Mouse (Mus musculus) spleen, postnatal 4 days (tissue): ENCODE measurements at regions not wholly inside any gene's neighbourhood (a gene's known extent, or its start where the extent isn't known, plus 50 kb on each side); places are given as distances from the start of the nearest gene placed in this dataset.

Experiments
- DNase-seq, 2 experiments: peaks; one replicate each; pipeline ENCODE4 v3.0.0; 2022; ENCODE audit warnings: low spot score in 2 of 2

DNA sequence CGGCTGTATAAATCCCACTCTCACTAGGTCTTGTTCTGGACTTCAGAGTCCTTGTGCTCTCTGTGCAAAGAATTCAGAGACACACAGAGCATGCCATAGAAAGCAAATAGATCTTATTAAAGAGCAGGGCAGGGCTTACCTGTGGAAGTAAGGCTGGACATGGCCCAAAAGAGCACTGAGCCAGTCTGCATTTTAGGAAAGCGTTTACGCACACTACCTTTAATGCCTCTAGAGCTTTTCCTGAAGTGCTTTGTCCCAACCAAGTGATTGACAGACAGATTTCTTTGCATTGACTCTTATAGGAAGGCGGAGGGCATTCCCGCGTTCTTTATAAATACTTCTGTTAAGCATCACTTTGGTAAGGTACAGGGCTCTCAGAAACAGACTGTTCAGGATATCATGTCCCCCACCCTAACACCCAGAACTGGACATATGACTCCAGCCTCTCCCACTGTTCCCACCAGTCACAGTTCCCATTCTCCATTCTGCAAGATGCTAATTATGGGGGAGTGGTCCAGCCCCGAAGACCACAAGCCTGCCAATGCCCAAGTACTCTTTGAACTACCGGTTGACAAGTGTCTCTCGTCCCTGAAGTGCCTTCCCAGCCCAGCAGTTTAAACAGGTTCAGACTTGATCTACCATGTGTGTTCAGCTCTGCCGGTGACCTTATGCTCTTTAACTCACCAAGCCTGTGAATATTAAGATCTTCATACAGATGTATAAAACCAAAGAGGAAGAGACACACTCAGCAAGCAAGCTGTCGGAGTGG is 369.7 kb downstream of the Etnk1 start:
- DNase-seq, result no peak

DNA sequence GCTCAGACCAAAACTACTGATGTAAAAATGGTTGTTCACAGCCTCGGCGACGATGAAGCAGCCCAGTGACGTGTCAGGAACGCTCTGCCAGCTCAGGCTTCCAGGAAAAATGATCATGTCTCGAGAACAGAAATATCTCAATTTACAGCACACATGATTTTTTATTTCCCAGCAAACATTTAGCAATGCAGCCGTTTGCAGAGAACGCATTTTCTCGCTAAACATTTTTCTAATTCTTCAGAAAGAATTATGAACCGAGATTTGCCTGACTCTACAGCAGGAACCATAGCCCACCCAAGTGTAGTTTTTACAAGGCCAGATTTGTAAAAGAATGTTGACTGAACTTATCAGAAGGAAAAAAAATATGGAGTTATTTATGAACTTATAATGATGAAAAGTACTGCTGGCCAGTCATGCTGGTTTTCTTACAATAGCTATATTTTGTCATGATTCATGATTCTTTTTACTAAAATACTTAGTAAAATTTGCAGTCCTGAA is 380.4 kb downstream of the Etnk1 start:
- peak in 1 of 2 experiments; percentile 39 for DNase-seq

DNA sequence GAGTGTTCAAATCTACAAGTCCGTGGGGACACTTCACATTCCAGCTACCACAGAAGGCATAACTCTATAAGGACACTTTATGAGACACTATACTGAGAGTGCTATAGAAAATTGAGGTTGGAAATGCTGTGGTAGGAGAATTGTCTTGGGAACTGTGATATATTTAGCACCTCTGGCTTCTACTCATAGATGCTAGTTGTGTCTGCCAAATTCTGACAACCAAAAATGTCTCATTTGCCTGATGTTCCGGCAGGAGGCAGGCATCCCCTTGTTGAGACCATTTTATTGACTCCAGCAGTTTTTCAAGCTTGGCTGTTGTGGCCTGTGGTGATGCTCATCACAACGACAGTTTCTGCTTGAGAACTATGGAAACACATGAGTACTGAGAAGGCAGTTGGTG is 387.9 kb downstream of the Etnk1 start:
- peak in 1 of 2 experiments; percentile 28 for DNase-seq

DNA sequence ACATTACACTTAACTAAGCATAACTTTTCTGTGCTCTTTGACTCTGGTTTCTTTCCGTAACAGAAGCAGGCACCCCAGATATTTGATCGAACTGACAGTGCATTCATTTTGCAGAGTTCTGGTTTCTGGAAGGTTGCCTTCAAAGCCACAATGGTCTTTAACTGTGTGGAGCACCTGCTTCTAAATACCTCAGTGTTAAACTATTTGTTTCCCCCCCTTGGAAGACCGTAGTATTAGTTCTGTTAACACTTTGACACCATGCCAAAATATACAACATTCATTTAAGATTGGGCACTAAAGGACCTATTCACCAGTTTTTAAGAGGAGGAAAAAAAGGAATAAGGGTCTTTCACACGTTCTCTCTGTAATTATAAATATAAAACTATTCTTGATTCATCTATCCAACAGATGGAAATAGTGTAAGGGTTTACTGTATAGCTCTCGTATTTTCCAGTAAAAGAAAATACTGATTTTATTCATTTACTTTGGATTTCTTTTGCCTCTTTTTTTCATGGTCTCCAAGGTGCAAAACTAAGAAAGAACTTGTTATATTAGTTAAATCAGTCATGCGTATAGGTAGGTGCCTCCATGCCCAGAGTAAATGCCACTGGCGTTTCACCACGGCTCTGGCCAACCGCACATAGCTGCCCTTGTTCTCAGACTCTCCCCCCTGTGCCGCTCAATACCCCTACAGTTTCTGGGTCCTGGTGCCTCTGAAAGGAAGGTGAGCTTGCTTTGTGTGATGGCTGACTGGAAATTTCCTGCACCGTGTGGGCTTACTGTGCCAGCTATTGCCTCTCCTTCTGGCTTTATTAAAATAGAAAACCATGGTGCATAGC is 391.2 kb downstream of the Etnk1 start:
- DNase-seq, result peak in 1 of 2 experiments; percentile 18

DNA sequence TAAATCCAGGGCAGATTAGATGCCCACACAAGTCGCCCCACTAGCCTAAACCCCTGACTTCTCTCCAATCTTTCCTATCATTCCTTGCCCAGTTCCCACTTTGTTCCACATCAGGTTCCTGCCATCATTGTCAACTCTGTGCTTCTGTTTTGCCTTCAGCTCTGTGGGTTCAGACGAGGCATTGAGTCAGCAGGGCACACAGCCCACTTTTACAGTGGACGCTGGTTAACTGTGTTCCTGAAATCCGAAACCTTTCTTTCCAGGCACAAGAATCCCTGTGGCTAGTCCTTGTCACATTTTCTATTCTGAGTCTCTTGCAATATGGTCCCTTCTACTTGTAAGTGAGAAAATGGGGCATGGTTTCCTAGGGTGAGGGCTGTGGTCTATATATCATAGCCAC is 392.3 kb downstream of the Etnk1 start:
- no peak for DNase-seq

DNA sequence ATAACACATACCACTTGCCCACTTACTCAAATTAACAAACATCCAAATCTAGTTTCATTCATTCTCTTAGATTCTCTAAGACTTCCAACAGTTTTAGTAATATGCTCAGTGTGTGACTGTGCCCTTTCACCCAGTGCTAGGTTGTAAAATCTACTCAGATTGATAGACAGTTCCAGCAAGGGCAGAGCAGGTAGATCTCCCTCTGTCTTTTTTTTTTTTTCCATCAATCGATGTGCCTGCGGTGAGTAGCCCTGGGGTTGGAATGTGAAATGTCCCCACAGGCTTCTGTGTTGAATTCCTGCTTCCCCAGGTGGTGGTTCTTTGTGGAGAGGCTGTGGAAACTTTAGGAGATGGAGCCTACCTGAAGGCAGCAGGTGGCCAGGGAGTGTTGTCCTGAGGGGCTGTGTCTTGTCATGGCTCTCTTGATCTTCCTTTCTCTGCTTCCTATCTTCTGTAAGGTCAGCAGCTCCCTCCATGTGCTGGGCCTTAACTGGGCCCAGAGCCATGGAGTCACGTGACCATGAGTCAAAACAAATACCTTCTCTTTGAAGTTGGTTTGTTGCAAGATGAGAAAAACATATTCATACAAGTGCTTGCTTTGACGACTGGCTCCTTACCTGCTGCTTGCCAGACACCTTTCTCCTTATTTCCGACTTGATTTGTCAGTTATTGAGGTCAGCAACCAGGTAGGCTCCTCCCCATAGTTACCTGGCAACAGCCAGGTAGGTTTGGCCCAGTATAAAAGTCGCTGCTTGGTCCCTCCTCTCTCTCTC is 394.5 kb downstream of the Etnk1 start:
- DNase-seq, result no peak

DNA sequence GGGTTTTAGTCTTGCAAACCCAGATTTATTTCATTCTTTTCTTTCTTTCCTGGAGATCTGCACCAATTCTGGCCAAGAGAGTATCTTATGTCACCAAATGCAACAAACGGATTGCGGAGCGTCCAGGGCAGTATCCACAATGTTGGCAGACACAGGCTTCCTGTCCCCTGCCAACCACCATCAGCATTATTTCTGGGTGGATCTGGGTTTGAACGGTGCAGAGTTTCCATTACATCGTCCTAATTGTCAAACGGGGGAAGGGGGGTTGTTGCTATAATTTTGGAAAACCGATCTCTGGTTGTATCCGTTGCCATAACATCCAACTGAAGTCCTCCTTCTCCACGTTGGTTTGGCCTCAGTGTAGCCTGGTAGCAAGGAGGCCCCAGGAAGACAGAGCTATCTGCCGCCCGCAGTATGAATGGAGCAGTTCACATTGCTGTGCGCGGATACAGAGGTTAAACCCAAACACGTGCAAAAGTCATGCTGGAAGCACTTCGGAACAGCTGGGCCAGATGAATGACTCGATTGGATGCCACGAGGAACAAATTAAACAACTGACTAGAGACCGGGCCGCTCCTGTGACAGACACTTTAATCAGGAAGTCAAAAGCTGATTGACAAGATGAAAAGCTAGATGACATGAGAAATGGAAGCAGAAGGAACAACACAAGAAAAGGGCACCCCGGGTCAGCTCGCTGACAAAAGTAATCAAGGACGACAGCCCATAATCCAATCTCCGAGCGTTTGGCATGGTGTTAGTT is 404.5 kb downstream of the Etnk1 start:
- no peak for DNase-seq

DNA sequence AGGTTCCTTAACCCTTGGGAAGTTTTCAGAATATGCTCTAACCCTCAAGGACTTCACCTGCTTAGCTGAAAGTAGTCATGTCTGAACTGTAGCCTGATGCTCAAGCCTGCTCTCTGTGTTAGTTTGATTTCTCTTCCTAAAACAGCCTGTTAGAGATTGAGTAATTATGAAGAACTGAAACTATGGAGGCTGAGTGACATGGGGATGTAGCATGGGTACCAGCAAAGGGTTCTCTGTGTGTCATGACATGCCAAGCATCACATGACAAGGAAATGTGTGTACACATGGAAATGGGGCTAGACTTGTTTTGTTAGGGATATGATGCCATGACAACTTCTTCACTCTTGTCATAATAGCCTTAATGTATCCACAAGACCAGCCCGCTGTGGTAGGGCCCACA is 412.2 kb downstream of the Etnk1 start:
- DNase-seq, result no peak

DNA sequence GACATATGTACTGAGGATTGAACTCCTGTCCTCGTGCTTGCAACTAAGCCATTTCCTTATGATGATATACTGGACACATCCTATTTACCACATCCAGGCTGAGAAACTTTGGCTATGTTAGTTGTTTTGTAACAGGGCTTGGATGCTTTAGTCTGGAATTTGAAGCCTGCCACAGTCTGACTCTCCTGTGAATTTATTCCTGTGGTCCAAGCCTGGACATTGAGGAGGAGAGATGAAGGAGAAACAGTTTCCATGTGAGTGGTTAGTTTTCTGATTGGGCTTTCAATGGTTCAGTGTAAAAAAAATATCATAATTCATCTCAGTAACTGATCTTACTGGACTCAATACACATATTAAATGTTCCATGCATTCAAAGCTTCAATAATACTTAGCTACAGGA is 422.6 kb downstream of the Etnk1 start:
- DNase-seq, result no peak

DNA sequence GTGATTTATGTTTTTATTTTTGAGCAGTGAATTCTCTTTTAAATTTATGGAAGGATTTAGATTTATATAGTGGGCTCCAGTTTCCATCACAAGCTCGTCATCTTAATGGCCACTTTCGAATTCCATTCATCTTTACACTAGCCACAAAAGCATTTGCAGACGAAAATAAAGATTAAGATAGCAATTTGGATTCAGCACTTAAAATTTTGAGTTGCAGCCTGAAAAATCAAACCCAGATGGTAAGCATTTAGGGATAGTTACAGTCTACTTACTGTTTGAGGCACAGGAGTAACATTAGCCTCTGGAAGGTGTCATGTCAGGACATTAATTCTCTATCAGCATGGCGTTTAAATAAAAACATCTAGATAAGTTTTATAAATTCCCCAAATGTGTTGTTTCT is 423.2 kb downstream of the Etnk1 start:
- DNase-seq, result no peak

DNA sequence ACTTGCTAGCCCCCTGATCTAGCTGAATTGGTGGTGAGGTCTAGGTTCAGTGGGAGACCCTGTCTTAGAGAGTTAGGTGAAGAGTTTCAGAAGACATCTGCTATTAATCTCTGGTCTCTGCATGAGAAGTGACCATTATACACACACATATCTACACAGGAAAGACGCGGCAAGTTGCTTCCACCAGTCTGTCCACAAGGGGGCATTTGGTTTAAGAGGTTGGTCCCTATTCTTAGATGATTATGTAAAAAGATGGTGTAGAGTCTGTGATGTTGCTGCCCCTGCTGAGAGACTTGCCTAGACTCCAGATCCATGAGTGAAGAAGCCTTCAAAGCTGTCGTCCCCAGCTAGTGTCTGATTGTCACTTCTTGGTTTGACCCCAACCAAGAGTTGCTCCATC is 425.5 kb downstream of the Etnk1 start:
- peak in 1 of 2 experiments; percentile 35 for DNase-seq

DNA sequence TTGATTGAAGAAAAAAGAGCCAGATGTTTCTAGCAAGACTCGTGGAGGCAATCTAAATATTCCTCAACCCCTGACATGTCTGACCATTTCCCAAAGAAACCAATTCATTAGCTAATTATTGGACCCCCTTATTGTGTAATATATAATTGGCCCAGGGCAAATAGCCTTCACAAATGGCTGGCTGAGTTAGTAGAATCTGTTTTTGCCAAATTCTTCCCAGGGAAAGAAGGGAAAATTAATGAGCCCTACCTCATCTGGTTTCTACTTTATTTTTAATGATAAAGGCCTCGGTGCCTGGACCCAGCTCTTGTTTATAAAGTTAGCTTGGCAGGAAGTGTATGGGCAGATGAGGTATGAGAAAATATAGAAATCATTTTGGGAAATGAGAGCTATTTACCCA is 428.5 kb downstream of the Etnk1 start:
- no peak for DNase-seq

DNA sequence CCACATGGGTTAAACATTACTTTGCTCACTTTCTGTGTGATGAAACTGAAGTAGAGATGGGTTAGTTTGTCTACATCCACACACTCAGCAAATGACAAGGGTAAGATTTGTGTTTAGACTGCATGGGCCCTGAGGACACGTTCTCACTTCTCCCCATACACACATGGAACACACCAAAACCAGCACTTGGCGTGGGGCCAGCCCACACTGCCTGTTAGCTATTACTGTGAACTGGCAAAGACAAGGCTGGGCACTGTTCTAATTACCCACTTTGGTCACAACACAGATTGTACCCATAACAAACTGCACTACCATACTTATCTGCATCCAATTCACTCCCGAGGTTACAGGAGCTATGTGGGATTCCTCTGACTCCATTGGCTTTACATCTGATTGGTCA is 430.4 kb downstream of the Etnk1 start:
- DNase-seq, result peak in 1 of 2 experiments; percentile 53

DNA sequence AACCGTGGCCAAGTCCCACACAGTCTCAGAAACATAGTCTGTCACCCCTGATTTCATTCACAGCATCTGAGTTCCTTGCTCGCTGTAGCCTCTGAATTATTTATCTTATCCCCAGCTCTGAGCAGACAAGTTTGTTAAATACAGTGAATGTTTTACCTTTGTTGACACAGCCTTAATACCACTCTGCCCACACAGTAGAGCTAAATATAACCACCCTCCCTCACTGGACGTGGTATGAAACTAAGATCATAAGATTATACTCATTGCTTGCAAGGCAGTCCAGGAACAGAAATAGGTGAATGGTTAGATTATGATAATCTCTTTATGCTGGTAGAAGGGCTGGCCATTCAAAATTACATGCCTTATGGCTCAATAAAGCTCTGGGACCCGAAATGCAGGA is 431.9 kb downstream of the Etnk1 start:
- DNase-seq, result no peak

DNA sequence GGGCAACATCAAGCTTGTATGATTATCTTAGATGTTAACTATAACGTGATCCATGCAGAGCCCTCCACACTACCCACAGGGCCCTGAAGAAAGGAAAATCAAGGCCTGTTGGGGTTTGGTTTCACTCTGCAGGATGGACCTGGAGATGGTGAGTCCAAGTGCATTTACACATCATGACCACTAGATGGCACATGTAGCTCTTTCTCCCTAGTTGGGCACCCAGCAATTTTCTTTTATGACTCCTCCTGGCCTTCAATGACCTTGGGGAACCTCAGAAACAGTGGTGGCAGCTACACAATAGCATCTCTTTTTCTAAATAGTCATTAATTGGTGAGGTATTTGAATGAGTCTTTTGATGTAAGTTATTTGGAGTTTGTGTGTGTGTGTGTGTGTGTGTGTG is 442.1 kb downstream of the Etnk1 start:
- DNase-seq, result no peak

DNA sequence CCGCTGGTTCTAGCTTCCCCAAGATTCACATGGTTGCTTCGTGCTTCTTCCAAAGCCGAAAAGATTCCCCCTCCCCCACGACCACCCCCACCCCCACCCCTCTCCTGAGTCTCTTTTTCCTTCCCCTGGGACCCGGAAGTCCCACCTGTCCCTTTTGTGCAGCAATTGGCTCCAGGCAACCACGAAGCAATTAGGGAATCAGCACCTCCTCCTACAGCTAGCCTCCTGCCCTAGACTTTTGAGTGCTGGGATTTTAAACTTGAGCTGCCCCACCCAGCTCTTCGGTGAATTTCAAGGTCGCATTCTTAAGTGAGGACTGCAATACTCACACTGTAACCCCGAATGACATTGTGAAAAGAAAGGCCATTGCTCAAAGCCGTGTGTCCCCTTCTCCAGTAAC is 445.9 kb downstream of the Etnk1 start:
- DNase-seq, result no peak

DNA sequence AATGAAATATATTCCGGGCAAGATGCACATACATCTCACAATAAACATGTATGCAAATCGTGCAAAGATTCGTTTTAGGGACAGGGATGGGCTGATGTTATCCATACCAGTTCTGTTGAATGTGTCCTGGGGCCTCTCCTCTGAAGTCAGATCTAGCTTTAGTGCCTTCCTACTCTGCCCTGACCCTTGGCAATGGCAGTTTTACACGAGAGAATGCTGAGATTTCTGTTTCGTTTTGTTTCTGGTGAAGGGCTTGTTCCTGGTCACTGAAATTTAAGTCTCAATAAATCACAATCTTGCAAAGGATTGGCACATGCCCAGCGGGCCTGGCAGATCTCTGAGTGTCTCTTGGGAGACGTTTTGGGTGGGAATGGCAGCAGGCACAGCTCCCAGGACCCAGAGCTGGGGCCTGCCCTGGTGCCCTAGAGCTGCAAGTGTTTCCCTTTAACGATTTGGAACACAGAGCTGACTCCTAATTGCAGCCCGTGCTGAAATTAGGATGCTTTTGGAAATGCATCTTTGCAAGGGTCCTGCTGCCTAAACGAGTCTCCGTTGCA is 447.5 kb downstream of the Etnk1 start:
- DNase-seq, result no peak

DNA sequence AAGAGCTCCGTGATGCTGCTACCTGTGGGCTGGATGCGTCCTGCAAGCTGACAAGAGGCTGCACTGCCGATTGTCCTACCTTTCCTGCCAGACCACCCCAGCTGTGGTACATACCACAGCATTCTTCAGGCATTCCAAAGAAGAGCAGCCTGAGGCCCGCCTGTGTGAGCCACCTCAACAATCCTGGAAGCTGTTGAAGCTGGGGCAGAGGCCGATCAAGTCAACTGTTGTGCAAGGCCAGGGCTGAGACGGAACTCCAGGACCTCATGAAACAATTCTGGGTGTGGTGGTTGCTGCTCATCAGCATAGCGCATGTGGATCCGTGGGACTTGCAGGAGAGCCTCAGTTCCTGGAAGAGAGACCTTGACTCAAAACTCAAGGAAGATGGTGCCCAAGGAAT is 448.3 kb downstream of the Etnk1 start:
- no peak for DNase-seq

DNA sequence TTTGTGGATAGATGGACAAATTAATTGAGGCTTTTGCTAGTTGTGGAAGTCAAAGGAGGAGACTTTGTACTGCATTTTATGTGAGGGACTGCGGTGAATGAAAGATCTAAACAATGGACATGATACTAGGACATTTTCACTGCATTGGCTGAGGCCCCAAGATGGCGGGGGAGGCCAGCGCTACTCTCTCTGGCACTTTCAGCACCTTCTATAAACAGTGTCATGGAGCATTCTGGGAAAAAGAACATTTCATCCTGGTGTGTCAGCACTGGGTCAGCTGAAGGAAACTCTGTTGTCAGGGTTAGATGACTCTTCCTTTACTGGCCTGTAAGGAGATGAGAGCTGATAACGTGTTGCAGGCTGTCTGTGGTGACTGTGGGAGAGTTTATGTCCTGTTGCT is 449.4 kb downstream of the Etnk1 start:
- no peak for DNase-seq

DNA sequence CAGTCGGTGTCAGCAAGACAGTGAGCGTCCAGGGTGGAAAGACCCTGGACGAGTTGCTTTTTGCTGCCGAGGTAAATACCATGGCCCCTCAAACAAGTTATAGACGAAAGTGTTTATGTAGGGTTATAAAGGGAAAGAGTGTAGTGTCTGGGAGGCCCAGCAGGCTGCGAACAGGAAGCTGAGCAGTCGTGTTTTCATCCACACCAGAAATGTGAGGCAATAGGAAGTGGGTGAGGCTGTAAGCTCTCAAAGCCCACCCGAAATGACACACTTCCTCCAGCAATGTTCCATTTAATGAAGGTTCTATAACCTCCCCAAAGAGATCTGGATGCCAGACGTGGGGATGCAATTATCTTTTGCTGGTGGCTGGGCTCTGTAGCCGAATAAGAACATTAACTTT is 451.5 kb downstream of the Etnk1 start:
- no peak for DNase-seq

DNA sequence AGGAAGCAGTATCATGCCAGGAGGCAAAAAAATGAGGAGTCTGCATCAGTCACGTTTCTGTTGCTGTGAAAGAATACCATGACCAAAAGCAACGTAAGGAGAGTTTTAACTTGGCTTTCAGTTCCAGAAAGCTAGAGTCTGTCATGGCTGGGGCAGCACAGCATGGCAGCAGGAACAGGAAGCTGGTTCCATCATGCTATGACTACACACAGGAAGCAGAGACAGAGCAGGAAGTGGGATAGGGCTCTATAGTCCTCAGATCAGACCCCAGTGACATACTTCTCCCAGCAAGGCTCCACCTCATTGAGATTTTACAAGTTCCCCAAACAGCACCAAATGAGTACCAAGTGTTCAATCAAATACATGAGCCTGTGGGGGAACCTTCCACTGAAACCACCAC is 453.6 kb downstream of the Etnk1 start:
- DNase-seq, result no peak
